Mouse (Mus musculus): ENCODE data around the gene Trpm3. TPM values are rescaled to one million over a fixed set of nuclear protein-coding genes. Genes with fewer than 3 reads are reported as not detected.

The Trpm3 gene
- polyA plus RNA-seq, 1 experiment from 2014 or later = 1.1 TPM

DNA sequence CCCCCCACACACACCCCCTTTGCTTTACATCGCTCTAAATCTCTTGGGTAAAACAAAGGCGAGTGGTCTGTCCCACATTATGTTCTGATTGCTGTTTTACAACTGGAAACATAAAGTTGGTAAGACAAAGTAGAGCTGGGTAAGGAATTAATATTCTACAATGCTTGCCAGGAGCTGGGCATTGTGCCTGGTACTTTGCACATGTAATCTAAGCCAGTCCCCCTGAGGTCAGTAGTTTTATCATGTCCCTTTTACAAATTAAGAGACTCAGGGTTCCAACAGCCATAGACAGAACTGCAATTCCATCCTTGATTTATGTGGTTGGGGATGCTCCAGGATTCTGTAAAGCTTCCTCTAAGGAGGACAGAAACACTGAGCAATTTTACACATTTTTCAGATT is 591.0 kb downstream of the Trpm3 start:
- ATAC-seq (ENCODE audit: borderline replicate concordance, extremely low read depth, low FRiP score, low TSS enrichment) = no peak
- Histone ChIP-seq H3K9me3 (no peaks in the 10 kb centered on the region), H3K4me3 (no peak overlapping the region), H3K27me3 (no peaks in the 10 kb centered on the region), H3K36me3 (no peaks in the 10 kb centered on the region), H3K27ac (no peak overlapping the region), H3K4me2 (no peak overlapping the region), H3K4me1 (no peaks in the 10 kb centered on the region), H3K9ac (no peak overlapping the region)
- WGBS = 61% methylated on average over 2 of the region's 2 CpGs

DNA sequence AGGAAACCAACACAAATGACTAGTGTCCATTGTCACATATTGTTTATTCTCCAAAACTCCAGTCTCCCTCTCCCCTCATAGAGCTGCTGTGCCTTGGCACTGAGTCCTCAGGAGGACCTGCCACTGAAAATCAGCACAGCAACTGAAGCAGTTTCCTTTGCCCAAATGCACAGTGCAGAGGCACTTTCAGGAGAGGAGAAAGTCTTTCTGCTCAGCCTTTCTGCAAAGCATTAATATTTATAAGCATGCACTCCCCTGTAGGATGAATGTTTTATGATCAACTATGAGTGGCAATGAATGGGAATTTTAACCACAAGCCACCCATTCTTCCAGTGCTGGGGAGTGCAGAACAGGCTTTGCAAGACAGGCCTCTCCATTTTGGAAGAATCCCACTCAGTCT is 592.1 kb downstream of the Trpm3 start:
- H3K4me2 ChIP-seq = no peak overlapping the region
- no peak for ATAC-seq (ENCODE audit: borderline replicate concordance, extremely low read depth, low FRiP score, low TSS enrichment)
- no peaks in the 10 kb centered on the region for H3K4me1 ChIP-seq
- no peak overlapping the region for H3K9ac ChIP-seq
- H3K27ac ChIP-seq = no peak overlapping the region
- H3K4me3 ChIP-seq = no peak overlapping the region
- H3K9me3 ChIP-seq = no peaks in the 10 kb centered on the region
- no peaks in the 10 kb centered on the region for H3K36me3 ChIP-seq
- no peaks in the 10 kb centered on the region for H3K27me3 ChIP-seq

- no peak for ATAC-seq (ENCODE audit: borderline replicate concordance, extremely low read depth, low FRiP score, low TSS enrichment)
- Histone ChIP-seq H3K4me1 (no peaks in the 10 kb centered on the region), H3K9ac (no peak overlapping the region), H3K36me3 (no peaks in the 10 kb centered on the region), H3K27ac (no peak overlapping the region), H3K9me3 (no peaks in the 10 kb centered on the region), H3K27me3 (no peaks in the 10 kb centered on the region), H3K4me3 (no peak overlapping the region), H3K4me2 (no peak overlapping the region)
- 20% methylated on average over 2 of the region's 2 CpGs for WGBS
Observed at GRCm38 (mm10) chr19:22736870-22737269, 598.0 kb downstream of the Trpm3 start.

DNA sequence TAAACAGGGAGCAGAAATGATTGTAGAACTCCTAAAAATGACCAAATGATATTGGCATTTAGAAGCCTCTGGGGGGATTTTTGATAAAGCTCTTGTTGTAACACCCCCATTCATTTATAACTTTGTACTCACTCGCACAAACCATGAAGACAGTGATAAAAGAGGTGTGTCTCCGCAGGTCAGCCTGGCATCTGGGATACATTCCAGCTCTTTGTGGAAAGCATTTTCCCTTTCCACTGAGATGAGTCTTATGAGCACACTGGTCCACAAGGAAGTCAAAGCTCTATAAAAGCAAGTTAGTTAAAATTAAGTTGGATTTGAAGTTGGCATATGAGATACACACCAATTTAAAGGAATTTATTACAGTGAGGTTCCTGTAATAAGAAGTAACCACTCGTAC is 600.4 kb downstream of the Trpm3 start:
- H3K36me3 ChIP-seq = no peaks in the 10 kb centered on the region
- ATAC-seq (ENCODE audit: borderline replicate concordance, extremely low read depth, low FRiP score, low TSS enrichment) = no peak
- no peak overlapping the region for H3K4me2 ChIP-seq
- H3K27ac ChIP-seq = no peak overlapping the region
- no peak overlapping the region for H3K4me3 ChIP-seq
- no peaks in the 10 kb centered on the region for H3K9me3 ChIP-seq
- H3K9ac ChIP-seq = no peak overlapping the region
- H3K4me1 ChIP-seq = no peaks in the 10 kb centered on the region
- 39% methylated on average over 3 of the region's 3 CpGs for WGBS
- H3K27me3 ChIP-seq = no peaks in the 10 kb centered on the region

DNA sequence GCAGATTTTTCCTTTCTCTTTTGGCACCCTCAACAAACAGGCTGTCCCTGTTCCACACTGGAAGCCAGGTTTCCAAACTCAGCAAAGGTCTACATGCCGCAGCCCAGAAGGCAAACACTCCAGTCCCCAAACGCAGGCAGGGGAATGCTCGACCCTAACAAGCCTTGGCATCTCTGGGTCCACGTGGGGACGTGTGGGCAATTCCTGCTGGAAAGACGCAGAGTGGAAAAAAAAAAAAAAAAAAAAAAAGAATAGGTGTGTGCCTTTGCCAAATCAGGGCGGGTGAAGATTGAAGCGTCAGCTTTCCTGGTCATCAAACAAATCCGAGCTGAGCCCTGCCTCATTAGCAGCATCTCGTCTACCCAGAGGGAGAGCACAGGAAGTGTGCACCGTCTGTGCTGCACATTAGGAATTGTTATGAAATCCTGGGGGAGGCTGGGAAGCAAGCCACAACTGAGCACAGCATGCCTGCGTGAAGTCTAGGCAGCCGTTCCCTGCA is 614.5 kb downstream of the Trpm3 start:
- Histone ChIP-seq H3K36me3 (no peaks in the 10 kb centered on the region), H3K4me2 (peak overlapping the region; percentile 35), H3K4me1 (0 out of 2 replicates have a peak, but pooled peaks cover 7% of the 10 kb centered on the region), H3K9ac (no peak overlapping the region), H3K4me3 (no peak overlapping the region), H3K27ac (no peak overlapping the region), H3K27me3 (no peaks in the 10 kb centered on the region), H3K9me3 (no peaks in the 10 kb centered on the region)
- WGBS = 30% methylated on average over 13 of the region's 13 CpGs
- no peak for ATAC-seq (ENCODE audit: borderline replicate concordance, extremely low read depth, low FRiP score, low TSS enrichment)

DNA sequence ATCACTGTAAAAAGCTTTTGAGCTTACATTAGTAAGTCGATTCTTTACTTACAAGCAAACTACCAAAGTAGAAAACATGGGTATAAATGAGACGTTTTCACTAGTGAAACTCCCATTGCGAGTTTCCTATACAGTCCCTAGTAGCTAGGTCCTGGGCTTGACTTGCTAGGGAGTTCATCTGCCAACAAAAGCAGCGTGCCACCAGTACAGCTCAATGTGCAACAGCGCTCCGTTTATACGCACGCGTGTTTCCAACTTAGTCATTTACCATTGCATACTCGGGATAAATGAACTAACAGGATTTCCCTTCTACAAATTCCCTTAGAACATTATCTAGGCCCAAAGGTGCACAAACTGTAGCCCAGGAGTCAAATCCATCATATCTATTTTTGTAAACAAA is 615.2 kb downstream of the Trpm3 start:
- Histone ChIP-seq H3K27me3 (no peaks in the 10 kb centered on the region), H3K9me3 (no peaks in the 10 kb centered on the region), H3K4me1 (0 out of 2 replicates have a peak, but pooled peaks cover 7% of the 10 kb centered on the region), H3K4me2 (no peak overlapping the region), H3K4me3 (no peak overlapping the region), H3K36me3 (no peaks in the 10 kb centered on the region), H3K9ac (no peak overlapping the region), H3K27ac (no peak overlapping the region)
- 82% methylated on average over 10 of the region's 10 CpGs for WGBS
- ATAC-seq (ENCODE audit: borderline replicate concordance, extremely low read depth, low FRiP score, low TSS enrichment) = no peak

DNA sequence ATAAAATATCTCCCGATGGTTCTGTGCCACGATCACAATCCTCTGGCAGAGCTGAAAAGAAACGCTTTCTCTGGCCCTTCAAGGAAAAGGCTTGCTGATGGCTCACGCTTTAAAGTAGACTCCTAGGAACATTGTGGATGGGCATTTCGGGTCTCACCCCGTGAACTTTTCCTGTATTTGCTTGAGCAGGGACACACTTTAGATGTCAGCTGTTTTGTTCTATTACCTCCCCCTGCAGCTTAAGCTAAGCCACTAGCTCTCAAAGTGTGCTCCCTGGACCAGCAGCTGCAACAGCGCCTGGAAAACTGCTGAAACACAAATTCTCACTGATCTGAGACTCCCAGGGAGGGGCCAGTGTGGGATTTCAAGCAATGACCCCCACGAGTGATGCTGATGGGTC is 615.7 kb downstream of the Trpm3 start:
- ATAC-seq (ENCODE audit: borderline replicate concordance, extremely low read depth, low FRiP score, low TSS enrichment) = no peak

GRCm38 (mm10) chr19:22758496-22758895 is 619.6 kb downstream of the Trpm3 start:
- WGBS = 74% methylated on average over 2 of the region's 2 CpGs
- H3K9ac ChIP-seq = no peak overlapping the region
- H3K4me1 ChIP-seq = 0 out of 2 replicates have a peak, but pooled peaks cover 3% of the 10 kb centered on the region
- no peak overlapping the region for H3K4me3 ChIP-seq
- H3K36me3 ChIP-seq = no peaks in the 10 kb centered on the region
- ATAC-seq (ENCODE audit: borderline replicate concordance, extremely low read depth, low FRiP score, low TSS enrichment) = no peak
- H3K27me3 ChIP-seq = no peaks in the 10 kb centered on the region
- H3K4me2 ChIP-seq = no peak overlapping the region
- no peak overlapping the region for H3K27ac ChIP-seq
- H3K9me3 ChIP-seq = no peaks in the 10 kb centered on the region

More for the DNA sequence above, 615.7 kb downstream of the Trpm3 start:
- WGBS = 65% methylated on average over 8 of the region's 8 CpGs
- Histone ChIP-seq H3K4me1 (0 out of 2 replicates have a peak, but pooled peaks cover 7% of the 10 kb centered on the region), H3K27me3 (no peaks in the 10 kb centered on the region), H3K4me2 (no peak overlapping the region), H3K4me3 (no peak overlapping the region), H3K9ac (no peak overlapping the region), H3K27ac (no peak overlapping the region), H3K9me3 (no peaks in the 10 kb centered on the region), H3K36me3 (no peaks in the 10 kb centered on the region)

- Histone ChIP-seq H3K4me2 (no peak overlapping the region), H3K4me1 (no peaks in the 10 kb centered on the region), H3K36me3 (no peaks in the 10 kb centered on the region), H3K9ac (no peak overlapping the region), H3K27me3 (no peaks in the 10 kb centered on the region), H3K9me3 (no peaks in the 10 kb centered on the region), H3K4me3 (no peak overlapping the region), H3K27ac (no peak overlapping the region)
- no peak for ATAC-seq (ENCODE audit: borderline replicate concordance, extremely low read depth, low FRiP score, low TSS enrichment)
- WGBS = 71% methylated on average over 3 of the region's 3 CpGs
Observed at GRCm38 (mm10) chr19:22768242-22768641, 629.4 kb downstream of the Trpm3 start.

- Histone ChIP-seq H3K9me3 (no peaks in the 10 kb centered on the region), H3K4me3 (no peak overlapping the region), H3K27ac (no peak overlapping the region), H3K4me1 (no peaks in the 10 kb centered on the region), H3K36me3 (no peaks in the 10 kb centered on the region), H3K9ac (no peak overlapping the region), H3K4me2 (no peak overlapping the region), H3K27me3 (no peaks in the 10 kb centered on the region)
- ATAC-seq (ENCODE audit: borderline replicate concordance, extremely low read depth, low FRiP score, low TSS enrichment) = no peak
- WGBS = 82% methylated on average over 3 of the region's 3 CpGs
Observed at GRCm38 (mm10) chr19:22775191-22775695, 636.4 kb downstream of the Trpm3 start.

GRCm38 (mm10) chr19:22780192-22780843 is 641.5 kb downstream of the Trpm3 start:
- Histone ChIP-seq H3K4me1 (no peaks in the 10 kb centered on the region), H3K36me3 (no peaks in the 10 kb centered on the region), H3K27me3 (no peaks in the 10 kb centered on the region), H3K9ac (no peak overlapping the region), H3K4me2 (no peak overlapping the region), H3K9me3 (no peaks in the 10 kb centered on the region), H3K4me3 (no peak overlapping the region), H3K27ac (no peak overlapping the region)
- 76% methylated on average over 7 of the region's 7 CpGs for WGBS
- no peak for ATAC-seq (ENCODE audit: borderline replicate concordance, extremely low read depth, low FRiP score, low TSS enrichment)

DNA sequence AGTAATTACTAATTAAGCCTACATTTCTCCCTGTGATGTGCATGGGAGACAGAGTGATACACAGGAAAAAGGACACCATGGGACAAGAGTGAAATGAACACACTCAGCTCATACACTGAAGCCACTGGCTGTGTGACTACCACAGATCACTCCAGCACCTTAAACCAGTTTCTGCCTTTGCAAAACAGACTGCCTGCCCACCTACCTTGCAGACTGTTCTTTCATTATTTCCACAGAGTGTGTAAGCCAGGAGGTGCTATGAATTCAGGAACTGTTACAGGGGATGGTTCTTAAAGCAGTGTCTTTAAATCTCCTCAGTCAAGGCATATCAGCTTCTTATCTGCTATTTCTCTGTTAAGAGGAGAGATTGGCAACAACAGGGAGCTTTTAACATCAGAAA is 642.7 kb downstream of the Trpm3 start:
- Histone ChIP-seq H3K9ac (no peak overlapping the region), H3K4me2 (no peak overlapping the region), H3K9me3 (no peaks in the 10 kb centered on the region), H3K27ac (no peak overlapping the region), H3K4me1 (no peaks in the 10 kb centered on the region), H3K4me3 (no peak overlapping the region), H3K27me3 (no peaks in the 10 kb centered on the region), H3K36me3 (no peaks in the 10 kb centered on the region)
- no peak for ATAC-seq (ENCODE audit: borderline replicate concordance, extremely low read depth, low FRiP score, low TSS enrichment)

Data from lung, embryonic 15.5 days (tissue).